14 mouse cellular contexts compared by ENCODE assay signal in genomic region chr11:50184788-50185187, GRCm38 (mm10).
"Had no signal": no experiment of that assay in that cellular context is flagged by ENCODE, and none has a peak within 500 bp of the region (broad histone marks: within the 10 kb centered on the region; RNA-seq: fewer than 3 reads in every experiment).

No protein-coding gene starts in this region.

- H3K4me3 ChIP-seq: intestine, embryonic 15.5 days; layer of hippocampus, adult 2 months; limb, embryonic 13.5 days; midbrain, embryonic 10.5 days; myocyte; neural tube, embryonic 15.5 days had no signal

- DNase-seq: left cerebral cortex, postnatal 4 days; lung, adult 2 months; lung, postnatal 36 days; midbrain, embryonic 14.5 days; right cerebral cortex, adult 18-20 months; right cerebral cortex, postnatal 25 days; thymus, postnatal 4 days had no signal

- H3K36me3 ChIP-seq: intestine, embryonic 15.5 days had no signal

- H3K27ac ChIP-seq: intestine, embryonic 15.5 days; layer of hippocampus, adult 2 months; limb, embryonic 13.5 days; midbrain, embryonic 10.5 days; neural tube, embryonic 15.5 days had no signal

- ATAC-seq: intestine, embryonic 15.5 days; lung, postnatal 0 days had no signal

- H3K9ac ChIP-seq: intestine, embryonic 15.5 days; limb, embryonic 13.5 days; neural tube, embryonic 15.5 days had no signal

- H3K9me3 ChIP-seq: intestine, embryonic 15.5 days; limb, embryonic 13.5 days; midbrain, embryonic 10.5 days; neural tube, embryonic 15.5 days had no signal

- H3K4me1 ChIP-seq: limb, embryonic 13.5 days; midbrain, embryonic 10.5 days; neural tube, embryonic 15.5 days had no signal

- H3K4me2 ChIP-seq: intestine, embryonic 15.5 days; limb, embryonic 13.5 days; neural tube, embryonic 15.5 days had no signal

- H3K27me3 ChIP-seq: intestine, embryonic 15.5 days; limb, embryonic 13.5 days; neural tube, embryonic 15.5 days had no signal
